Mouse (Mus musculus): ENCODE results near the gene Golga7b.

- TF ChIP-seq CTCF (IDR thresholded peaks at IDR 0.05; ENCODE audit: low read depth): no peak
- no peak for TF ChIP-seq EP300 (IDR thresholded peaks at IDR 0.05; ENCODE audit: low read depth)
Measured at GRCm38 (mm10) chr19:42303210-42303813, 55.9 kb downstream of the Golga7b start.
